Mouse (Mus musculus): ENCODE results near the gene Dnase2a. TPM values are rescaled to one million over a fixed set of nuclear protein-coding genes. Genes with fewer than 3 reads are reported as not detected.

Dnase2a gene
- polyA plus RNA-seq (2012; rRNA removed): 29.5 and 30.8 TPM in 2 replicates

DNA sequence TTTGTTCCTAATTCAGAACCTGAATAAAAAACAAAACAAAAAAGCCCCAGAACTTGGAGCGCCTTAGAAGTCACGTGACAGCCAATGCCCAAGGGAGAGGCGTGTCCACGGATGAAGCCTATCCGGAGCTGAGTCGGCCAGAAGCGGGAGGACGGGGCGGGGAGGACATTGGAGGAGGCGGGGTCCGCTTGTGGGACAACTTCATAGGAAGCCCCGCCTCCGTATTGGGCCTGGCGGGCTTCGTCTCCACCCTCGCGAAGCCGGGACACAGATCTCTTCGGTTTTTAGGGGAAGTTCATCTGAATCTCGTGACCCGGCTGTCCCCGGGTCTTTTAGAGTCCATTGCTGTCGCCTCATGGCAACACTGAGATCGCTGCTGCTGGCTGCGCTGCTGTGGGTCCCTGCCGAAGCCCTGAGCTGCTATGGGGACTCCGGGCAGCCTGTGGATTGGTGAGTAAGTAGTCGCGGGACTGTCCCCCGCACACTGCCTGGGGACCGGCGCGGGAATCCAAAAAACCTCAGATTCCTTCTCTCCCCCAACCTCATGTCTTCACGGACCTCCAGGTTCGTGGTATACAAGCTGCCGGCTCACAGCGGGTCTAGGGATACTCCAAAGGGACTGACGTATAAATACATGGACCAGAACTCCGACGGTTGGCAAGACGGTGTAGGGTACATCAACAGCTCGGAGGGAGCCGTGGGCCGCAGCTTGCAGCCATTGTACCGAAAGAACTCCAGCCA lies at the start of gene Dnase2a:
Dnase2a (plus strand) TSS at position 140 of the 741 bp plus-strand sequence.
- no peak for DNase-seq (ENCODE audit: low read depth)

DNA sequence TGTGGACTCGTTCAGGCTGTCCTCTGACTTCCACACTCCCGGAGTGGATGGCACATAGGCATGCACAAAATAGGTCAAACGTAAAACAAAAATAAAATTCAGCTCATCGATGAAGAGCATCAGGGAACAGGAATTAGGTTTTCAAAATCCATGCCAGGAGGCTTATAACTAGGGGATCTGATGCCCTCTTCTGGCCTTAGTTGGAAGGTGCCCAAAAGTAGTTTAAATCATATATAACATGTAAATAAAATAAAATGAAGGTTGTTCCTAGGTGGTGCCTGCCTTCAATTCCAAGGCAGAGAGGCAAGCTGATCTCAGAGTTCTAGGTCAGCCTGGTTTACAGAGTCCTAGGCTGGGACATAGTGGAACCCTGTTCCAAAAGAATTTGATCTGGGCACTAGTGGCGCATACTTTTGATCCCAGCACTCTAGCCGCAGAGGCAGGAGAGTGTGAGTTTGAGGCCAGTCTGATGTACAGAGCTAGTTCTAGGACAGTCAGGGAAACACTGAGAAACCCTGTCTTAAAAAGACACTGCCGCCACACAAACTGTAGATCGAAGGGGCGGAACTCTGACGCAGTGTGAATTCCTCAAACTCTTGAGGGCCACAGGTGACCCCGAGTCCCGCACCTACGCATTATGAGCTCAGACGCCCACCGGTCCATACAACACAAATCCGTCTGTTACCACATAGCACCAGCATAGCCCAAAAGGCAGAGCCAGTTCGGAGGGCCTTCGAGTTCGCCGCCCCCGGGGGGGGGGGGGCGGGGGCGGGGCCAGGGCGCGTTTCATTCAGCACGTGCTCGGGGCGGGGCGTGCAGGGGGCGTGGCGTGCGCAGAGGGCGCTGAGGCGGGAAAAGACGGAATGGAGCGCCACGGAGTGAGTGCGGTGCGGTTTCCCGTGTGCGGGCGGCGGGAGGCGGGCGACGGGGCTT lies 36.7 kb upstream of the Dnase2a start, which contains the start of gene Syce2:
Syce2 (plus strand) TSS at position 736 of the 933 bp plus-strand sequence.
- no peak for DNase-seq (ENCODE audit: low read depth)

DNA sequence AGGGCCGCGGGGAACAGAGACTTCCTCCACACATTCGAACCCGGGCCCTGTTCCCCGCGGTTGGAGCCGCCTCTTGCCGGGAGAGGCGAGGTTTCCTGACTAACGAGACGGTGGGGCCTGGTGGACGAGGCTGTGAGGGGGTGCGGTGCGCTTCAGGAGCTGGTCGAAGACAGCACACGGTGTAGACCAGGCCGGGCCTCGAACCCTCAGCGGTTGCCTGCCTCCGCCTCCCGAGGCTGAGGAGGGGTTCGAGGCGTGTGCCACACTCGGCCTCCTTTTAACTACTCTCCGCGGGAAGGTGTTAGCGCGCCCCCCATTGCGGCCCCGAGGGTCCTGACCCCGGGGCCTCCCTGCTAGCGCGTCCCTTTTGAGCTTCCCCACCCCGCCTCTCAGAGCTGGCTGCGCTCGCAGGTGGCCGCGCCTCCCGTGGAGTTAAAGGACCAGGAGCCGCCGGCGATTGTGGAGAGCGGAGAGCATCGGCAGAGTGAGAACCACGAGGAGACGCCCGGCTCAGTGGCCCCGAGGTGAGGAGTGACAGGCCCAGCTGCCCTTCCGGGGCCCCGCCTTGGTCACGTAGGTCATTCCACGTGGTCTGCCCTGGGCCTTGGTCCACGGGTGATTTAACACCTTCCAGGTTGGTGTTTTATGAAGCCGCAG lies 35.9 kb upstream of the Dnase2a start:
- no peak for DNase-seq (ENCODE audit: low read depth)

DNA sequence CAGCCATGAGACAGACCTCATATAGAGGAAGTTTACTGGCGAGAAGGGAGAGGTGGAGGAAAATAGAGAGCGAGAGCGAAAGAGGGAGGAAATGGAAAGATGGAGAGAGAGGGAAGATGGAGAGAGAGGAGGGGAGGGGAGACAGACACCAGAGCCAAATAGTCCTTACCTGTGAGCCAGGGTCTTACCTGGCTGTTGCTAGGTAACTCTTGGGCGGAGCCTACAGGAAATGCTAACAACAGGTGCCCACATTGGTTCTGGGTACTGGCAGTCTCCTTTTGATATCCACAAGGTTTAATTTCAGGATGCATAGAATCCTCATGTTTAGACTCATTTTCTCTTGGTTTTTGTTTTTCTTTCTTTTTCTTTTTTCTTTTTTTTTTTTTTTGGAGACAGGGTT lies 35.3 kb upstream of the Dnase2a start:
- no peak for DNase-seq (ENCODE audit: low read depth)

DNA sequence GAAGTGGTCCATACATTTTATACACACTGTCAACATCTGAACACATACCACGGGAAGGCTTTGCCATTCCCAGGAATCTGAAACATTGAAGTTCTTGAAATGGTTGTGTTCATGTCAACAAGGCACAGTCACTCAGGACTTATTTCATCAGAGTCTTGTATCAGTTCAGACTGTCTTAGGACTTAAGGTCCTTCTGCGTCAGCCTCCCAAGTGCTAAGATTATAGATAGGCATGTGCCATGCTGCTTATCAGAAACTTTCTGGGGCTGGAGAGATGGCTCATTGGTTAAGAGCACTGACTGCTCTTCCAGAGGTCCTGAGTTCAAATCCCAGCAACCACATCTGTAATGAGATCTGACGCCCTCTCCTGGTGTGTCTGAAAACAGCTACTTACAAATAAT lies 34.0 kb upstream of the Dnase2a start:
- no peak for DNase-seq (ENCODE audit: low read depth)

DNA sequence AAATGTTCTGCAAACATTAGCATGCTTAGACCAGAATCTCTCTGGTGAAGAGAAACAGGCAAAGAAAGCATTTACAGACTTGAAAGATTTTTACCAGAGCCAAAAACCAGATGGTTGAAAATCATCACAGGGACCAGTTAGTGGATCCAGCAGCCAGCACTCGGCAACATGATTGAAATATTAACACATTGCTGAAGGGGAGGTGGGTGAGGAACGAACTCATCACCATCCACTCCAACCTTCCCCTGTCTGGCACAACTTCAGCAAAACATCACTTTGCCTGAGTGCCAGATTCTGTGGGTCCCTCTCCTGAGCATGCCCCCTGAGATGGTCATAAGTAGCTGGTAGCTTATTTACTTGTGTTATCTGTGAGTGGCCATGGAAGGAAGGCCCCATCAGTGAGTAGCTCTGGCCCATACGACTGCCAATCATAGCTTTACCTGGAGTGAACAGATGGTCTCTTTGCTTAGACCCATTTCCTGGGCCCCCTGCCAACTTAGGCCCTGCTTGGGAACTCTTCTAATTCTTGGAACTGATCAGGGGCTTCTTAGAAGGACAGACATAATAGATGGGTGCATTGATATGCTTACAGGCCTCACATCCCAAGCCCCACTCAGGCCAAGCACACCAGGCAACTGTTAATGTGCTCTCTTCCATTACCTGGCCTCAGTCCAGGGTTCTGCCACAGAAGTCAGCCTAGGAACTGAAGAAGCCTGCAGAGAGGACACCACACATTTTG lies 30.9 kb upstream of the Dnase2a start:
- no peak for DNase-seq (ENCODE audit: low read depth)

DNA sequence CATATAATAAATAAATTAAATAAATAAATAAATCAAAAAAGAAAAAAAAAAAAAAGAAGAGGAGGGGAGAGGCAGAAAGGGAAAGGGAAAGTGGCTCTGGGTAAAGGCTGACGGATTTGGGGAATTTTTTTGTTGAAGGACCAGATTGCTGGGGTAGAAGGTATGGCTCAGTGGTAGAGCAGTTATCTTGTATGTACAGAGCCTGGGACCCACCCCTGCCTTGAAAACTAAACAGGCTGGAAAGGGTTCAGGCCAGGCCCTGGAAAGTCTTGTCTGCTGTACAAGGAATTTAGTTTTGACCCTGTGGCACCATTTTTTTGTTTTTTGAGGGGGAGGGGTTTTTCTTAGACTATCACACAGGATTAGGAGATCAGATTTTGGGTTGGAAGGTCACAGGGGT lies 29.4 kb upstream of the Dnase2a start:
- no peak for DNase-seq (ENCODE audit: low read depth)

DNA sequence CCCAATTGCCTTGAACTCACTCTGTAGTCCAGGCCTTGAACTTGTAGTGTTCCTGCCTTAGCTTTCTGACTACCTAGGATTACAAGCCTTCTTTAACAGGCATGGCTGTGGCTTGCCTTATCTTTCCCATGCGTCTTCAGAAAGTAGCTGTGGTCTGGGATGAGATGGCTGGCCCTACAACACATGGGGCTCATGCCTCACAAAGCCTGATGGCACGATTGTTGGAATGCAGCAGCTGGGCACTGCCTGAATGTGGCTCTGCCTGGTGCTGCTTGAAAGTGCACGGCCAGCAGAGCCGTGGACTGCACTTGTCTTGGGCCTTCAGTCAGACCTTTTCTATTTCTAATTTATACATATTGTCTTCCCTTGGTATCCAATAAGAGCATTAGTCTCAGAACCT lies 23.6 kb upstream of the Dnase2a start:
- no peak for DNase-seq (ENCODE audit: low read depth)

DNA sequence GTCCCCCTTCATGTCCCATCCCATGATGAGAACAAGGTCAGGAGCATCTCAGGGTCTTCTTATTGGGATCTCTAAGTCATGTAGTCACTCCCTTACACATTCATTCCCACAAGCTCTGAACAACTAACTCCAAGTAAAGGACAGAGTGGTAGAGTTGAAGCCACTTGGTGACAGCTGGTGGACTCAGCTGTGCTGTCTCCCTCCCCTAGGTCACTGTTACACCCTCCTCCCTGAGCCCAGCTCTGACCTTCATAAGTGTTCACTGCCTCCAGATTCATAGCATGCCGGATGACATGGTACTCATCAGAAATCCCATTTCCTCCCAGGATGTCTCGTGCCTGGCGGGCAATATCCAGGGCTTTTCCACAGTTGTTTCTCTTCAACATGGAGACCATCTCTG lies 20.1 kb upstream of the Dnase2a start:
- no peak for DNase-seq (ENCODE audit: low read depth)

DNA sequence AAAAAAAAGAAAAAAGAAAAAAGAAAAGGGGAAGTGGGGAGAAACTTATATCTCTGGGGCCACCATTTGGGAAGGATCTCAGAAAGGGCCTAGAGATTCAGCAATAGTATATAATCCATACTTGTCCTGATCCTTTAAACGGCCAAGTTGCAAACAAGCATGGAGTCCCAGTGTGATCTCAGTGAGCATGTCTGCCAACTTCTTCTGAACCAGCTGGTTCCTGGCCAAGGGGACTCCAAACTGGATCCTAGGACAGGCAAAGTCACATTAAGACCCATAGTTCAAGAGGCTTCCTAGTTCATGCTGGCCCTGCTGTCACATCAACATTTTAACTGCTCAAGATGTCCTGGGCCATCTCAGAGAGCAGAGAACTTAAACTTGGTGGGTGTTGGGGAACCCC lies 19.2 kb upstream of the Dnase2a start:
- no peak for DNase-seq (ENCODE audit: low read depth)

DNA sequence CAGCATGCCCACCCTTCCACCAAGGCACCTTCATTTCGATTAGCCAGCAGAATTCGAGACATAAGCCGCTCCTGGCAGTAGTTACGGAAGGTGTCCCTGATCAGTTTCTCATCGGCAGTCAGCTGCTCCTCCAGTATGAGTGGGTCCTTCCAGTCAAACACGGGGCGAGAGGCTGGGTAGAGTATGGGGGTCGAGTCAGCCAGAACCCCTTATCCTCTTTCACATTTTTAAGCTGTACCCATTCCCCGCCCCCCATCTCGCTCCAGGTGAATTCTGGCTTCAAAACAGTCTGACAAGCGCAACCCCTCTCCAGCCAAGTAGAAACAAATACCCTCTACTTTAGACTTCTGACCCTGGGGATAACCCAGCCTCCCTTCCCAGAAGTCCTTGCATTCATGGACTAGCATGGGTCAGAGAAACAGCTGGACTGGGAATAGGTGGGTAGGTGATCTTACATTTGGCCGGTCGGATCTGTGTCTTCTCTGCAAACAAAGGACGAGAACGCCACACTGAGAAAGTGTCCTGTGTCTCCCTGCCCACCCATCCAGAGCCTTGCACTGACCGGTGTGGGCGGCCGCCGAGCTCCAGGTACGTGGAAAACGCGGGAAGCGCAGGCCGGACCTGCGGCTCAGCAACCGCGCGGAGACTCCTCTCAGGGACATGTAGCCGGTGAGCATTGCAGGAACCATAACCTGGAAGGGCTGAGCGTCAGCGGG lies 15.2 kb upstream of the Dnase2a start:
- no peak for DNase-seq (ENCODE audit: low read depth)

DNA sequence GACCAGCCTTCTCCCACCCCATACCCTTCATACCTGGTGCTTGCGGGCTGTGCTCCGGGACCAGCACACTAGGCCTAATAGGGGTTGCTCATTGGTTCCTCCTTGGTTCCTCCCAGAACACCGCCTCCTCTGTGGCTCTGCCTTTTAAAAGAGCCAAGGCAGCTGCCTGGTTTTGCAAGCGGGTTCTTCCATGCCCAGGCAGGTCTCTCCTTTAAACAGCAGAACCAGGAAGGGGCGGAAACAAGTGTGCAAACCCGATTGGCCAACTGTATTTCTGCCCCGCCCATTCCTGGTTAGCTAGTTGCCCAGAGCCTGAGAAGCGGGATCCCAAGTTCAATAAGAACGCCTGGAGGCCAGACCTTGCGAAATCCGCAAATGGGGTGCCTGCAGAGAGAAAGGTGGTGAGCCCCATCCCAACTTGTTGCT lies 14.6 kb upstream of the Dnase2a start, which contains the start of gene Gcdh:
Gcdh (minus strand) TSS at position 213 of the 426 bp plus-strand sequence.
- peak; percentile 94 for DNase-seq (ENCODE audit: low read depth)

DNA sequence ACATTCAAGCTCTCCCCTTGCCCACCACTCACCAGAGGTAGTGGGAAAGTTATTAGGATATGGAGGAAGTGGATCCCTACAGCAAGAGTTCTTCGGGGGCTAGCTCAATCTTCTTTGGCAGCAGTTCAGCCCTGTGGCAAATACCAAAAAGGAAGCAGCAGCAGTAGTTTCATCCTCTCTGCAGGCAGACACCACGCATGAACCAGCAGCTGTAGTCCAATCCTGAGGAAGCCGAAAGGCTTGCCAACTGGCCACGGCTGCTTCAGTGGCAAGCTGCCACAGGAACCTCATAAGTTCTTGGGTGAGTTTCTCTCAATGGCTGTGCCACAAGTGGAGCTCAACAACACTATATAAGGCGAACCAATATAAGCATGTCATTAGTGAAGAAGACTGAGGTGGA lies 12.4 kb upstream of the Dnase2a start:
- DNase-seq (ENCODE audit: low read depth): no peak

DNA sequence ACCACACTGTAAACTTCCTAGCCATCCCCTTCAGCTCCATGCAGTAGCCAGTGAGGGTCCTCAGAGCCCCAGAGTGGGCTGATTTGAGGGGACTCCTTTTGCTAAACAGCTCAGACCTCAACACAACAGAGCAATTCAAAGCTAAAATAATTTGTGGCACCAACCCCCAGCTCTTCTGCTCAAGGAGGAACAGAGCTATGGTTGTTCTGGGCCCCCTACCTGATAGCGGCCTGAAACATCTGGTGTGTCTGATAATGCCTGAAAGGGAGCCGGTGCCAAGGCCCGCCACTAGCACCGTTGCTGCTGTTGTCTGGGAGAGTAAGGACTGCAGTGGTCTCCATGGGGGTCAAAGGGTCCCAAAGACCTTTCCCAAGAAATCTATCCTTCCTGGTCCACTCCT lies 7.3 kb upstream of the Dnase2a start:
- no peak for DNase-seq (ENCODE audit: low read depth)

DNA sequence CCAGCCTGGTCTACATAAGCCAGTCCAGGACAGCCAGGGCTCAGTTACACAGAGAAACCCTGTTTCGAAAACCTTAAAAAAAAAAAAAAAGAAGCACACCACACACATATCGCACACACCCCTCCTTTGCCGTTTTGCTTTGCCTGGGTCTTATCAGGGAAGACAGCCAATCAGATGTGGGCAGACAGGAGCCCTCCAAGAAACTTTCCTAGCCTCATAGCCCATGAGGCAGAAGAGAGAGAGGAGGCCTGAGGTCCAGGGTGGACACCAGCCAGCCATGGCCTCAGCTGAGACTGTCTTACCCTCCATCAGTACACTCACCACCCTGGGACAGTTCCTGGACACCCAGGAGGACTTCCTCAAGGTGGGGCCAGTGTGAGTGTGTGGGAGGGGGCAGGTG lies 6.6 kb upstream of the Dnase2a start, which contains the start of gene Klf1:
Klf1 (plus strand) TSS at position 177 of the 400 bp plus-strand sequence.
- DNase-seq (ENCODE audit: low read depth): no peak

DNA sequence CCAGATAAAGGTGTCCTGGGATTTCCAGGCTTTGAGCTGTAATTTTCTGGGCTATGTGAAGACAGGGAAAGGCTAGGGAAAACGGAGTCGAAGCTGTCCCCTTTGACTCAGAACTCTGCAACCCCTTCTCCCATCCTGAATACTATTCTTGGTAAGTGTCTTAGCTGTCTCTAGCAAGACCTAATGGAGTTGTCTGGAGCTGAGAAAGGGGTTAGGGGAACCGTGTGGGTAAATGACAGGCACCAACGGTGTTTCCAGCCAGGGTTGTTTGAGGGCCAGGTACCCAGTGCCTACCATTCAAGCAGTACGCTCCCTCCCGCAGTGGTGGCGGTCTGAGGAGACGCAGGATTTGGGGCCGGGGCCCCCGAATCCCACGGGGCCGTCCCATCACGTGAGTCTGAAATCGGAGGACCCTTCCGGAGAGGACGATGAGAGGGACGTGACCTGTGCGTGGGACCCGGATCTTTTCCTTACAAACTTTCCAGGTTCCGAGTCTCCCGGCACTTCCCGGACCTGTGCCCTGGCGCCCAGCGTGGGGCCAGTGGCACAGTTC lies 5.9 kb upstream of the Dnase2a start:
- no peak for DNase-seq (ENCODE audit: low read depth)

DNA sequence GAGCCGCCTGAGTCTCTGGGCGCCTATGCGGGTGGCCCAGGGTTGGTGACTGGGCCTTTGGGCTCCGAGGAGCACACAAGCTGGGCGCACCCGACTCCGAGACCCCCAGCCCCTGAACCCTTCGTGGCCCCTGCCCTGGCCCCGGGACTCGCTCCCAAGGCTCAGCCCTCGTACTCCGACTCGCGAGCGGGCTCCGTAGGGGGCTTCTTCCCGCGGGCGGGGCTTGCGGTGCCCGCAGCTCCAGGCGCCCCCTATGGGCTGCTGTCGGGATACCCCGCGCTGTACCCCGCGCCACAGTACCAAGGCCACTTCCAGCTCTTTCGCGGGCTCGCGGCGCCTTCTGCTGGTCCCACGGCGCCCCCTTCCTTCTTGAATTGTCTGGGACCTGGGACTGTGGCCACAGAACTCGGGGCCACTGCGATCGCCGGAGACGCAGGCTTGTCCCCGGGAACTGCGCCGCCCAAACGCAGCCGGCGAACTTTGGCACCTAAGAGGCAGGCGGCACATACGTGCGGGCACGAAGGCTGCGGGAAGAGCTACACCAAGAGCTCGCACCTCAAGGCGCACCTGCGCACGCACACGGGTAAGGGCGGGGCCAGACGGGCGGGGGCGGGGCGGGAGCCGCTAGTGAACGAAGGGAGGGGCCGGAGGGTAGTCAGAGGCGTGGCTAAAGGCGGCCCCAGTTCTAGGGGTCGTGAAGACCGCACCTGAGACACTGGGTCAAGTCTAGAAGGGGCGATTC lies 5.3 kb upstream of the Dnase2a start:
- DNase-seq (ENCODE audit: low read depth): no peak

DNA sequence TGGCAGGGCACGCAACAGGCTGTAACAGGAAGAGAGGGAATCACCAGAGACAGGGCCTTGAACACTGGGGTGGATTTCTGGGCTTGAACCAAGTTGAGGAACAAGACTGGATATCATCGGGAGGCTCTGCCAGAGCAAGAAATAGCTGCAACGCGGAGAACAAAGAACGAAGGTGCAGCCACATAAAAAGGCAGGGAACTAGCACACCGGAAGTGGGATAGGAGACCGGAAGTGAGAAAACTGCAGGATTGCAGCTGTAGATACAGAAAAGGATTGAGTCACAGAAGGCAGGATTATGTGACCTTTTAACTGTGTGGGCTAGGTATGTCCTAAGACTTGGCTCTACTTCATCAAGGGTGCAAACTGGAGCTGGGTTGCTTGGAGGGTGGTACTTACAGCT lies 4.0 kb upstream of the Dnase2a start:
- no peak for DNase-seq (ENCODE audit: low read depth)

DNA sequence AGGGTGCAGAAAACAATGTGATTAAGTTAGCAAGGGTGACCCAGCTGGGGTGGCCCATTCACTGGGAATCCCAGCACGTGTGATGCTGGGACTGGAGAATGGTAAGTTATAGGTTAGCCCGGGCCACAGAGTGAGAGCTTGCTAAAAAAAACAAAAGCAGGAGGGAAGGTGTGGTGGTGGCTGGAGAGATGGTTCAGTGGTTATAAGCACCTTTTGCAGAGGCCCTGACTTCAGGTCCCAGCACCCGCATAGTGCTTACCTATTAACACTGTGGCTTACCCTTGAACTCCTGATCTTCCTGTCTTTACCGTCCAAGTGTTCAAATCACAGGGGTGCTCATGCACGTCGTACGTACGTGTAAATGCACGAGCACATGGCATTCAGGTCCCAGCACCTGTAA lies 1.3 kb upstream of the Dnase2a start:
- DNase-seq (ENCODE audit: low read depth): no peak

DNA sequence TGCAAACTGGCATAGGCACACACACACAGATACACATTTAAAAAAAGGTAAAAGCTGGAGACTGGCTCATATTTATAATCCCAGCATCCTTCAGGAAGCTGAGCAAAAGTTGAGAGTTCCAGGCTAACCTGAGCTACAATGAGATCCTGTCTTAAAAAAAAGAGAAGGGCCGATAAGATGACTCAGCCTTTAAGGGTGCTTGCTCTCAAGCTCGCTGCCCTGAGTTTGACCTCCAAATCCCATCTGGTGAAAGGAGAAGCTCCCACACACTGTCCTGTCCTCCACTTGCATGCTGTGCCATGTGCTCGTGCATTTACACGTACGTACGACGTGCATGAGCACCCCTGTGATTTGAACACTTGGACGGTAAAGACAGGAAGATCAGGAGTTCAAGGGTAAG lies 867 bp upstream of the Dnase2a start:
- no peak for DNase-seq (ENCODE audit: low read depth)

Measured in gonadal fat pad, adult 2 months (tissue).